8 mouse cellular contexts compared by ENCODE assay signal in genomic region chr10:19014381-19015256, GRCm38 (mm10). TPM values are rescaled to one million over a fixed set of nuclear protein-coding genes. Genes with fewer than 3 reads are reported as not detected.
DNase-seq lines count a peak whose midpoint lies in the region; ATAC-seq and TF ChIP-seq lines count a peak whose summit lies in the region.

No protein-coding gene starts in this region.

- peaks cover 21% of the 10 kb centered on the region for H3K27me3 ChIP-seq in hindbrain, embryonic 10.5 days (ENCODE audit: insufficient read depth, poor library complexity, severe bottlenecking)
- H3K27me3 ChIP-seq in liver, embryonic 11.5 days (replicated peaks; ENCODE audit: control insufficient read depth, insufficient read depth, low read length) = no peaks in the 10 kb centered on the region
- H3K27me3 ChIP-seq in neural tube, embryonic 14.5 days (ENCODE audit: control insufficient read depth, insufficient read depth, low read length) = no peaks in the 10 kb centered on the region

- H3K9me3 ChIP-seq in hindbrain, embryonic 10.5 days = no peaks in the 10 kb centered on the region
- no peaks in the 10 kb centered on the region for H3K9me3 ChIP-seq in liver, embryonic 11.5 days (ENCODE audit: control insufficient read depth, low read length)
- H3K9me3 ChIP-seq in neural tube, embryonic 14.5 days (ENCODE audit: control insufficient read depth, low read length) = no peaks in the 10 kb centered on the region

- peak overlapping the region; percentile 96 for H3K4me2 ChIP-seq in liver, embryonic 11.5 days
- H3K4me2 ChIP-seq in neural tube, embryonic 14.5 days (ENCODE audit: low read depth, low read length) = peak overlapping the region; percentile 94

- peak overlapping the region; percentile 71 for H3K4me3 ChIP-seq in embryonic fibroblast, embryonic 13.5 days (ENCODE audit: insufficient read depth, low read length)
- peak overlapping the region; percentile 84 for H3K4me3 ChIP-seq in hindbrain, embryonic 10.5 days
- peak overlapping the region; percentile 70 for H3K4me3 ChIP-seq in liver, embryonic 11.5 days (ENCODE audit: low read depth, low read length)
- peak overlapping the region; percentile 91 for H3K4me3 ChIP-seq in neural tube, embryonic 14.5 days (ENCODE audit: low read depth, low read length)

- ATAC-seq in liver, embryonic 11.5 days (replicated peaks; ENCODE audit: low FRiP score) = no peak
- ATAC-seq in neural tube, embryonic 14.5 days (ENCODE audit: low read depth) = no peak; the same call in 1 of the 2 replicates

- TF ChIP-seq POLR2A in embryonic fibroblast, embryonic 13.5 days (IDR thresholded peaks at IDR 0.05; ENCODE audit: low read depth, low read length) = no peak

- H3K36me3 ChIP-seq in hindbrain, embryonic 10.5 days = no peaks in the 10 kb centered on the region
- no peaks in the 10 kb centered on the region for H3K36me3 ChIP-seq in liver, embryonic 11.5 days (ENCODE audit: control insufficient read depth, insufficient read depth, low read length)
- no peaks in the 10 kb centered on the region for H3K36me3 ChIP-seq in neural tube, embryonic 14.5 days (ENCODE audit: control insufficient read depth, insufficient read depth, low read length)

- peak overlapping the region; percentile 7; the same call in 1 of the 2 replicates for H3K27ac ChIP-seq in embryonic fibroblast, embryonic 13.5 days (ENCODE audit: insufficient read depth, low read length)
- peak overlapping the region; percentile 92 for H3K27ac ChIP-seq in hindbrain, embryonic 10.5 days
- no peak overlapping the region for H3K27ac ChIP-seq in liver, embryonic 11.5 days (ENCODE audit: low read depth, low read length)
- H3K27ac ChIP-seq in neural tube, embryonic 14.5 days (ENCODE audit: low read depth, low read length) = 0 out of 2 replicates have a peak overlapping the region, but pooled peaks have one; percentile 48

- no peak for TF ChIP-seq CTCF in embryonic fibroblast, embryonic 13.5 days (IDR thresholded peaks at IDR 0.05; ENCODE audit: borderline replicate concordance, insufficient read depth, low read length)

- peak; percentile 12 to 22 for DNase-seq in right cerebral cortex, adult 2 months (ENCODE audit: low spot score in 2 of 2)
- no peak for DNase-seq in right cerebral cortex, postnatal 25 days
- peak; percentile 71 for DNase-seq in ZHBTc4 (ENCODE audit: low read depth, low spot score)
- DNase-seq in hindbrain, embryonic 10.5 days (ENCODE audit: low spot score) = no peak
- no peak for DNase-seq in liver, embryonic 11.5 days (ENCODE audit: low spot score)
- DNase-seq in frontal cortex, postnatal 10 days (ENCODE audit: low spot score in 2 of 2) = no peak

- WGBS in hindbrain, embryonic 10.5 days = under 1% methylated on average over 43 of the region's 43 CpGs
- under 1% methylated on average over 43 of the region's 43 CpGs for WGBS in liver, embryonic 11.5 days
- under 1% methylated on average over 43 of the region's 43 CpGs for WGBS in neural tube, embryonic 14.5 days

- peak overlapping the region; percentile 74 for H3K9ac ChIP-seq in liver, embryonic 11.5 days (ENCODE audit: low read depth, low read length)
- H3K9ac ChIP-seq in neural tube, embryonic 14.5 days (replicated peaks; ENCODE audit: low read depth, low read length) = peak overlapping the region; percentile 75

- H3K4me1 ChIP-seq in embryonic fibroblast, embryonic 13.5 days (ENCODE audit: control insufficient read depth, insufficient read depth, low read length) = no peaks in the 10 kb centered on the region; the same call in 1 of the 2 replicates
- H3K4me1 ChIP-seq in hindbrain, embryonic 10.5 days (replicated peaks) = peaks cover 18% of the 10 kb centered on the region
- H3K4me1 ChIP-seq in liver, embryonic 11.5 days (replicated peaks; ENCODE audit: control insufficient read depth, insufficient read depth, low read length) = no peaks in the 10 kb centered on the region; the same call in 1 of the 2 replicates
- H3K4me1 ChIP-seq in neural tube, embryonic 14.5 days (ENCODE audit: control insufficient read depth, insufficient read depth, low read length) = peaks cover 3% of the 10 kb centered on the region; the same call in 1 of the 2 replicates

RNA-seq across cellular contexts. Expression of gene Tnfaip3, which starts 0.8 kb away (rescaled TPM):
- polyA plus RNA-seq in embryonic fibroblast, embryonic 13.5 days (2011; ENCODE audit: insufficient read length, low read depth, missing spikeins) = 7.6 and 8.2 TPM in 2 replicates
- 1.1 and 1.2 TPM in 2 replicates for polyA plus RNA-seq in hindbrain, embryonic 10.5 days (2016; fragmentation: Nextera tagmentation; extraction: Ambion mirVana)
- 0.81 and 1.3 TPM in 2 replicates for polyA plus RNA-seq in liver, embryonic 11.5 days (2014; fragmentation: Nextera tagmentation; extraction: Ambion mirVana)
- polyA plus RNA-seq in neural tube, embryonic 14.5 days (2014; fragmentation: Nextera tagmentation; extraction: Ambion mirVana) = 2.1 and 2.7 TPM in 2 replicates

Comparison
In these comparisons a context has a peak if more than half of its experiments do, and no peak if none do; other contexts are left out.
1. DNase-seq: peak in right cerebral cortex, adult 2 months (2 of 2) and ZHBTc4 (single experiment); none in right cerebral cortex, postnatal 25 days (single experiment), hindbrain, embryonic 10.5 days (single experiment), liver, embryonic 11.5 days (single experiment) and frontal cortex, postnatal 10 days (0 of 2).
2. Peak in every context shown above with its lines, with median percentiles within 50 percentile points of each other: H3K4me3 ChIP-seq.